Mouse (Mus musculus): ENCODE data around the gene Smg1.

Smg1 gene

GRCm38 (mm10) chr7:118154150-118154549, 89.3 kb downstream of the Smg1 start:
- DNase-seq (ENCODE audit: extremely low spot score, low read depth, low spot score) = no peak

- no peak for DNase-seq (ENCODE audit: extremely low spot score, low read depth, low spot score)
Measured at GRCm38 (mm10) chr7:118143602-118144001, 99.9 kb downstream of the Smg1 start.

GRCm38 (mm10) chr7:118143123-118143522, 100.3 kb downstream of the Smg1 start:
- DNase-seq (ENCODE audit: extremely low spot score, low read depth, low spot score) = no peak

GRCm38 (mm10) chr7:118141271-118141670, 102.2 kb downstream of the Smg1 start:
- no peak for DNase-seq (ENCODE audit: extremely low spot score, low read depth, low spot score)

- DNase-seq (ENCODE audit: extremely low spot score, low read depth, low spot score) = no peak
Measured at GRCm38 (mm10) chr7:118135128-118135527, 108.3 kb downstream of the Smg1 start.

- peak; percentile 98 for DNase-seq (ENCODE audit: extremely low spot score, low read depth, low spot score)
Measured at GRCm38 (mm10) chr7:118129430-118130041, 113.9 kb downstream of the Smg1 start, which contains the start of gene Arl6ip1. Gene Arl6ip1 (minus strand): TSS chr7:118129662.

- DNase-seq (ENCODE audit: extremely low spot score, low read depth, low spot score) = no peak
Measured at GRCm38 (mm10) chr7:118128925-118129429, 114.5 kb downstream of the Smg1 start.

GRCm38 (mm10) chr7:118126219-118126875, 117.1 kb downstream of the Smg1 start:
- DNase-seq (ENCODE audit: extremely low spot score, low read depth, low spot score) = no peak

- DNase-seq (ENCODE audit: extremely low spot score, low read depth, low spot score) = no peak
Measured at GRCm38 (mm10) chr7:118125736-118126135, 117.7 kb downstream of the Smg1 start.

GRCm38 (mm10) chr7:118123512-118124411, 119.7 kb downstream of the Smg1 start:
- DNase-seq (ENCODE audit: extremely low spot score, low read depth, low spot score) = no peak

GRCm38 (mm10) chr7:118122235-118122634, 121.2 kb downstream of the Smg1 start:
- no peak for DNase-seq (ENCODE audit: extremely low spot score, low read depth, low spot score)

- no peak for DNase-seq (ENCODE audit: extremely low spot score, low read depth, low spot score)
Measured at GRCm38 (mm10) chr7:118120654-118121053, 122.8 kb downstream of the Smg1 start.

- DNase-seq (ENCODE audit: extremely low spot score, low read depth, low spot score) = no peak
Measured at GRCm38 (mm10) chr7:118119946-118120345, 123.5 kb downstream of the Smg1 start.

GRCm38 (mm10) chr7:118119142-118119541, 124.3 kb downstream of the Smg1 start:
- DNase-seq (ENCODE audit: extremely low spot score, low read depth, low spot score) = no peak

- no peak for DNase-seq (ENCODE audit: extremely low spot score, low read depth, low spot score)
Measured at GRCm38 (mm10) chr7:118118426-118118825, 125.0 kb downstream of the Smg1 start.

- DNase-seq (ENCODE audit: extremely low spot score, low read depth, low spot score) = no peak
Measured at GRCm38 (mm10) chr7:118117539-118118210, 125.8 kb downstream of the Smg1 start.

GRCm38 (mm10) chr7:118116787-118117538, 126.5 kb downstream of the Smg1 start:
- DNase-seq (ENCODE audit: extremely low spot score, low read depth, low spot score) = no peak

- peak; percentile 94 for DNase-seq (ENCODE audit: extremely low spot score, low read depth, low spot score)
Measured at GRCm38 (mm10) chr7:118115877-118116568, 127.4 kb downstream of the Smg1 start, which contains the start of gene Rps15a. Gene Rps15a (minus strand): TSS chr7:118116188.

GRCm38 (mm10) chr7:118115533-118115876, 128.0 kb downstream of the Smg1 start:
- no peak for DNase-seq (ENCODE audit: extremely low spot score, low read depth, low spot score)
